Mouse (Mus musculus): ENCODE results near the gene Zc2hc1c.

Gene Zc2hc1c

DNA sequence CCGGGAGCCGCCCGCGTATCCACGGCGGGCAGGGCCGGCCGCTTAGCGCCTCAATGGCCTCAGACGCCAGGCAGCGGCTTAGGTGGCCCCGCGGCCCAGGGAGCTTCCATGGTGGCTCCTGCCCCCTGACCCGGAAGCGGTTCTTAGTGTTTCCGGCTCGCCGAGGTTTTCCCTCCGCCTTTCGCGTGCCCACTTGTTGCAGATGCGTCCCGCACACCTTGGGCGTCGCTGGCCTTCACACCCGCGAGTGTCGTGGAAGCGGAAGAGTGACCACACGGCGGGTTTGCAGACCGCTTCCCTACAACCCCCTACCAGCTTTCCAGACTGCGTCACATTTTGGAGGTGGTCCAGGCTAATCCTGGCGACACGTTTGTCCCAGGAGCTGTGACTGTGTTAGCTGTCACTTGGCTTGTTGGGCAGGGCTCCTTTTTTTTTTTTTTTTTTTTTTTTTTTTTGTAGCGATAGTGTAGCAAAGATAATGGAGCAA lies 50.9 kb downstream of the Zc2hc1c start, which contains the start of gene Nek9:
Nek9 (minus strand) TSS at position 120 of the 487 bp plus-strand sequence.
- DNase-seq (ENCODE audit: low spot score in 2 of 2), result peak; percentile 79 to 93

DNA sequence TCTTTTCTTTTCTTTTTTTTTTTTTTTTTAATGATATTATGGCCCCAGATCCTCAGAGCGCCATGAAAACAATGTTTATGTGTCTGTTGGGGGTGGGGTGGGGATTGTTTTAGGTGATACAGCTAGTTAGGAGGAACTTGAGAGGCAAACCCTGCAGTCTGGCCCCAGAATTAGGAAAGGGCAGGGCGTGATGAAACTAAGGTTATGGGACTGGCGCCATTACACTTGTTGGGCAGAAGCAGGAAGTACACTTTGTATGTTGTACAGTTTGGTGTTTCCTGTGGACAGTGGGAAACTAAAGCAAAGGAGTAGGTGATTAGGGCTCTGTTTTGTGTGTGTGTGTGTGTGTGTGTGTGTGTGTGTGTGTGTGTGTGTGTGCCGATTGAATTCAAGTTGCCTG lies 51.6 kb downstream of the Zc2hc1c start:
- no peak for DNase-seq (ENCODE audit: low spot score in 2 of 2)

DNA sequence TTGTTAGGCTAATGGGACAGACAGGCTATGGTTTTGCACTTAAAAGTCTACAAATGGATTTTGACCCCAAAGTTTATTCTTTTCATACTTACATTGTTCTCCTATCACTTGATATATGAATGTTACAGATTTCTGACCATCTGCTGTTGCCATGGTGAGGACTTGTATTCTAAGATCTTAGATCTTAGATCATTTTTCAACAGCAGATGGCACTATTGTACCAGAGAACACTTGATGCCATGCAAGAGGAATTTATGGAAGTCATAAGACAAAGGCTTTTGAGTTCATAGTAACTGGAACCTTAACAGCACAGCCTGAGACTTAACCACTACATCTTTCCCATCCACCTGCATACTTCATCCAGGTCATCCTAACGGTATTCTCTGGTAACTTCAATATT lies 52.7 kb downstream of the Zc2hc1c start:
- DNase-seq (ENCODE audit: low spot score in 2 of 2), result peak in 1 of 2 experiments; percentile 43

DNA sequence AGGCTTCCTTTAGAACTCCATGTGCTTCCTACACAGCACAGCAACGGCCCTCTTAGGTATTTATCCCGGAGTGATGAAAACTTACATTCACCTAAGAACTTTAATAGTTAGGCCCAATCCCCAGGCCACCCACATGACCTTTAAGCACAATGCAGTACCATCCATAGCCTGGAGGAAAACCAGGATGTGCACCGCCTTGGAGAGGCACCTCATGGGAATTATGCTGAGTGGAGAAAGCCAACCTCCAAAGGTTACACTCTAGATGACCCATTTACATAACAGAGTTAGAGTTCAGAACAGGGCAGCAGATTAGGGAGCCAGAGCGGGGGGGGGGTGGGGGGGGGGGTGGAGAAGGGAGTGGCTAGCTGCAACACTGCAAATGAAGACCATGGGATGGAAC lies 53.9 kb downstream of the Zc2hc1c start:
- no peak for DNase-seq (ENCODE audit: low spot score in 2 of 2)

DNA sequence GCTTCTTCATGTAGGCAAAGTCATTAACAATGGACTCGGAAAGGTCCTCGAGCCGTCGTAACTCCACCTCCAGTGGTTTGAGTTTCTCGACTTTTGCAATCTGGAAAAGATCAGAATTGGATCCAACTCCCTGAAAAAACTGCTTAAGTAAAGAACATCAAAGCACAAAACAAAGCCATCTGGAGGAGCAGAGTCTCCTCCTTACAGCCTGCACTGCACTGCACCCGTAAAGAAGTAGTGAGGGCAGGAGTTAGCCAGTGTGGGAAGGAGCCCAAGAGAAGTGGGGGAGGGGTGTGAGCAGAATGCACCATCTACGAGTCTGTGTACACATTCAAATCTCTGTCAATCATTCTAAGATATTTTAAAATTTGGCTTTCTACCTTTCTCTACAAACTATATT lies 55.9 kb downstream of the Zc2hc1c start:
- no peak for DNase-seq (ENCODE audit: low spot score in 2 of 2)

DNA sequence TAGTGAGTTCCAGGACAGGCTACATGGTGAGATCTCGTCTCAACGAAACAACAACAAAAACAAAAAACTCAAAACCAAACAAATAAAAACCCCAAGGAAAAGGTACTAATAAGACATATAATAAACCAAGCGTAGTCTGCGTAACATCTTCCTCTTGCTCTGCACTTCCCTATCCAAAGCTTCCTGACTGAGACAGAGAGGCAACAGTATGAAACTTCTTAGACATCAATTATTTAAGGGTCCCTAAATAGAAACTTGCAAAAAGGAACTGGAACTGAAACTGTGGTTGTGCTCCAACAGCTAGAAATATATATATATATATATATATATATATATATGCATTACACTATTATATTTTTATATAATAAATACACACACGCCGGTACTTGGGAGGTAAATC lies 57.2 kb downstream of the Zc2hc1c start:
- DNase-seq (ENCODE audit: low spot score in 2 of 2), result no peak

DNA sequence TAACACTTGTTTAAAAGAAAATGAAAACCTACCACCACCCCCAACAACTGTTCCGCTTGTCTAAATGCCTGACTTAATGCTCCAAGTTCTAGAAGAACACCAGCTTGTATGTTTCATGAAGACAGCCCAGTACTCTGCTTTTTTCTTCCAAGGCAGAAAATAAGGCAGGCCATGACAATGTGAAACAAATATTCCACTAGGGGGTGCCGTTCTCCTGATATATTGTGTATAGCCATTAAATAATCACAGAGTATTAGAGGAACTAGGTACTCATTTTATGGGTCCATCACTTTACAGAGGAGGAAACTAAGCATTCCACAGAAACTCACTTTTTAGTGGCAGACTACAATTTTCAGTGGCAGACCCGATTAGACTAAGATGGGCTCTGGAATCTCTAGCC lies 58.0 kb downstream of the Zc2hc1c start:
- peak in 1 of 2 experiments; percentile 76 for DNase-seq (ENCODE audit: low spot score in 2 of 2)

DNA sequence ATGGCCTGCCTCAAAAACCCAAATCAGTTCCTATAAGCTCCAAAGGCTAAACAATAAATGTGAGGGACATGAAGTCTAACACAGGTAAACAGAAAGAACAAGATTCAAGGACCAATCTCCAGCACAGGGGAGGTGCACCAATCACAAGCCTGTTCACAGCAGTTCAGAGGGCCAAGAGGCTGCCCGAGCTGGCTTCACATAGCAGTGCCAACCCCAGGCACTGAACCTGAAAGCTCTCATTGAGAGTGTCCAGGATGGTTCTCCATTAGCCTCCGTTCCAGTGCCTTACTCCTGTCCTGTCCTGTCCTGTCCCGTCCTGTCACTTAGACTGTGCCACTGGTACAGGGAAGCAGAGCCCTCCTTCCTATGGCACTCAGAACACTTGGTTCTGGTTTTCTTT lies 58.8 kb downstream of the Zc2hc1c start:
- no peak for DNase-seq (ENCODE audit: low spot score in 2 of 2)

DNA sequence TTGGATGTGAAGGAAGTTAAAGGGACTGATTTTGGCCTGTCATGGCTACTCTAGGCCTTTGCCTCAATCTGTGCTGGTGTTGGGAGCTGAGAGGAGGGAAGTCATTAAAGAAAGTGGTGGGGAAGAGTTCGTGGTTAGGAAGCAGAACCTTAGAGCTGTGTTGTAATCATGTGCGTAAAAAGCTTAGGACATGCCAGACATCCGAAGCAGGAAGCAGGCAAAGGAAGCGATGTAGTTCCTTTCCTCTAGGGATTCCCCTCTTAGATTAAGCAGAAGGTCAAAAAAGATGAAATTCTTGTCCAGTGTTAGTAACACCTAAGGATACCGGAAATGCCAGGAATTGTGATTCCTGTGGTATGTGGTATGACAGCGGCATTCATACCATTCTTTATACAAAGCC lies 59.9 kb downstream of the Zc2hc1c start:
- DNase-seq (ENCODE audit: low spot score in 2 of 2), result no peak

Data from left cerebral cortex, adult 9 months (tissue).